12 mouse cellular contexts compared by ENCODE assay signal in genomic region chr2:26580751-26581150, GRCm38 (mm10). TPM values are rescaled to one million over a fixed set of nuclear protein-coding genes. Genes with fewer than 3 reads are reported as not detected.
DNase-seq lines count a peak whose midpoint lies in the region; ATAC-seq lines count a peak whose summit lies in the region.
"Had no signal": no experiment of that assay in that cellular context is flagged by ENCODE, and none has a peak within 500 bp of the region (broad histone marks: within the 10 kb centered on the region; RNA-seq: fewer than 3 reads in every experiment).

No protein-coding gene starts in this region.

- no peaks in the 10 kb centered on the region for H3K36me3 ChIP-seq in embryonic facial prominence, embryonic 13.5 days
- H3K36me3 ChIP-seq: liver, embryonic 15.5 days had no signal

- H3K9ac ChIP-seq in embryonic facial prominence, embryonic 13.5 days: 0 out of 2 replicates have a peak overlapping the region, but pooled peaks have one; percentile 16
- H3K9ac ChIP-seq: liver, embryonic 15.5 days had no signal

- peak overlapping the region; percentile 45 for H3K4me3 ChIP-seq in brown adipose tissue, adult 24 weeks (ENCODE audit: insufficient read depth, low read depth, low read length)
- H3K4me3 ChIP-seq in embryonic facial prominence, embryonic 13.5 days: no peak overlapping the region
- H3K4me3 ChIP-seq: left cerebral cortex, adult 2 months; liver, embryonic 15.5 days had no signal

- no peaks in the 10 kb centered on the region for H3K9me3 ChIP-seq in embryonic facial prominence, embryonic 13.5 days
- H3K9me3 ChIP-seq: liver, embryonic 15.5 days had no signal

- 88% methylated on average over 5 of the region's 5 CpGs for WGBS in embryonic facial prominence, embryonic 13.5 days

- no peak for ATAC-seq in embryonic facial prominence, embryonic 13.5 days (ENCODE audit: insufficient number of reproducible peaks, insufficient read depth, low FRiP score, low TSS enrichment, low read depth)
- no peak for ATAC-seq in granulocyte monocyte progenitor cell, adult 5-6 weeks (replicated peaks; ENCODE audit: poor library complexity, severe bottlenecking)

- no peak overlapping the region for H3K4me2 ChIP-seq in embryonic facial prominence, embryonic 13.5 days
- H3K4me2 ChIP-seq: liver, embryonic 15.5 days had no signal

- H3K27ac ChIP-seq in brown adipose tissue, adult 24 weeks (replicated peaks; ENCODE audit: low read depth, low read length): peak overlapping the region; percentile 99
- H3K27ac ChIP-seq in embryonic facial prominence, embryonic 13.5 days: no peak overlapping the region
- H3K27ac ChIP-seq: left cerebral cortex, adult 2 months; liver, embryonic 15.5 days had no signal

- DNase-seq in kidney, adult 8-10 months: peak; percentile 43 to 53
- DNase-seq in kidney, postnatal 4 days: no peak
- peak; percentile 60 to 77 for DNase-seq in kidney, postnatal 25 days
- no peak for DNase-seq in right cerebral cortex, postnatal 25 days
- DNase-seq: cerebellum, adult 9-11 months had no signal

- H3K27me3 ChIP-seq in embryonic facial prominence, embryonic 13.5 days: no peaks in the 10 kb centered on the region

- peaks cover 26% of the 10 kb centered on the region for H3K4me1 ChIP-seq in brown adipose tissue, adult 24 weeks (ENCODE audit: control insufficient read depth, insufficient read depth, insufficient read length, low read length)
- peaks cover 12% of the 10 kb centered on the region for H3K4me1 ChIP-seq in embryonic facial prominence, embryonic 13.5 days

RNA-seq across cellular contexts. Expression of gene Egfl7, which starts 0.9 kb away (rescaled TPM):
- 75.5 and 80.4 TPM in 2 replicates for polyA plus RNA-seq in brown adipose tissue, adult 24 weeks (2012; ENCODE audit: insufficient read depth, insufficient read length, missing spikeins)
- 88.5 and 92.7 TPM in 2 replicates for polyA plus RNA-seq in embryonic facial prominence, embryonic 13.5 days (2015; fragmentation: Nextera tagmentation; extraction: Ambion mirVana)
- total RNA-seq in granulocyte monocyte progenitor cell, adult 5-6 weeks (2014; fragmentation: Nextera tagmentation): 22.7 and 32.6 TPM in 2 replicates
- total RNA-seq in granulocyte monocyte progenitor cell, adult 5-6 weeks (2017): 9.6 and 20.4 TPM in 2 replicates

RNA-seq across cellular contexts. Expression of gene Gm20532, which starts 5.7 kb away (rescaled TPM):
- not detected in 2 replicates for polyA plus RNA-seq in brown adipose tissue, adult 24 weeks (2012; ENCODE audit: insufficient read depth, insufficient read length, missing spikeins)
- polyA plus RNA-seq in embryonic facial prominence, embryonic 13.5 days (2015; fragmentation: Nextera tagmentation; extraction: Ambion mirVana): not detected in 2 replicates
- total RNA-seq in granulocyte monocyte progenitor cell, adult 5-6 weeks (2014; fragmentation: Nextera tagmentation): not detected in 2 replicates
- not detected in 2 replicates for total RNA-seq in granulocyte monocyte progenitor cell, adult 5-6 weeks (2017)
- total RNA-seq: left cerebral cortex, adult 2 months had no signal
- polyA plus RNA-seq: embryonic facial prominence, embryonic 14.5 days; intestine, embryonic 14.5 days; liver, embryonic 15.5 days had no signal

RNA-seq across cellular contexts. Expression of gene Agpat2, which starts 23.5 kb away (rescaled TPM):
- 2,029 and 2,407 TPM in 2 replicates for polyA plus RNA-seq in brown adipose tissue, adult 24 weeks (2012; ENCODE audit: insufficient read depth, insufficient read length, missing spikeins)
- polyA plus RNA-seq in embryonic facial prominence, embryonic 13.5 days (2015; fragmentation: Nextera tagmentation; extraction: Ambion mirVana): 23.4 and 25.2 TPM in 2 replicates
- 42.4 and 46.7 TPM in 2 replicates for total RNA-seq in granulocyte monocyte progenitor cell, adult 5-6 weeks (2014; fragmentation: Nextera tagmentation)
- total RNA-seq in granulocyte monocyte progenitor cell, adult 5-6 weeks (2017): 50.2 and 55.2 TPM in 2 replicates

RNA-seq across cellular contexts. Expression of gene Fam69b, which starts 47.5 kb away (rescaled TPM):
- polyA plus RNA-seq in brown adipose tissue, adult 24 weeks (2012; ENCODE audit: insufficient read depth, insufficient read length, missing spikeins): 24.4 and 49.4 TPM in 2 replicates
- 65.6 and 66.6 TPM in 2 replicates for polyA plus RNA-seq in embryonic facial prominence, embryonic 13.5 days (2015; fragmentation: Nextera tagmentation; extraction: Ambion mirVana)
- total RNA-seq in granulocyte monocyte progenitor cell, adult 5-6 weeks (2014; fragmentation: Nextera tagmentation): 11.1 and 13.9 TPM in 2 replicates
- total RNA-seq in granulocyte monocyte progenitor cell, adult 5-6 weeks (2017): 8.3 and 9.3 TPM in 2 replicates

Comparison
In these comparisons a context has a peak if more than half of its experiments do, and no peak if none do; other contexts are left out.
1. DNase-seq: peak in kidney, adult 8-10 months (2 of 2) and kidney, postnatal 25 days (2 of 2); none in kidney, postnatal 4 days (0 of 2) and right cerebral cortex, postnatal 25 days (single experiment).
2. RNA of gene Agpat2, which starts 23.5 kb away (polyA plus RNA-seq): 2,029 to 2,407 TPM in brown adipose tissue, adult 24 weeks; 23.4 to 25.2 TPM in embryonic facial prominence, embryonic 13.5 days; every median in the first group is over 10 times any median in the second.